Mouse (Mus musculus) MEL (cell line): ENCODE measurements at regions not wholly inside any gene's neighbourhood (a gene's known extent, or its start where the extent isn't known, plus 50 kb on each side); places are given as distances from the start of the nearest gene placed in this dataset.

Experiments
- CHD2 ChIP-seq: IDR thresholded peaks from 2 replicates; pipeline ENCODE4 v1.6.1; 2011; ENCODE audit warnings: low read length, improper control_type of control experiment
- MYC ChIP-seq: IDR thresholded peaks from 2 replicates; pipeline ENCODE4 v1.6.1; 2011; ENCODE audit warnings: low read depth, mild to moderate bottlenecking, low read length, improper control_type of control experiment, moderate library complexity

DNA sequence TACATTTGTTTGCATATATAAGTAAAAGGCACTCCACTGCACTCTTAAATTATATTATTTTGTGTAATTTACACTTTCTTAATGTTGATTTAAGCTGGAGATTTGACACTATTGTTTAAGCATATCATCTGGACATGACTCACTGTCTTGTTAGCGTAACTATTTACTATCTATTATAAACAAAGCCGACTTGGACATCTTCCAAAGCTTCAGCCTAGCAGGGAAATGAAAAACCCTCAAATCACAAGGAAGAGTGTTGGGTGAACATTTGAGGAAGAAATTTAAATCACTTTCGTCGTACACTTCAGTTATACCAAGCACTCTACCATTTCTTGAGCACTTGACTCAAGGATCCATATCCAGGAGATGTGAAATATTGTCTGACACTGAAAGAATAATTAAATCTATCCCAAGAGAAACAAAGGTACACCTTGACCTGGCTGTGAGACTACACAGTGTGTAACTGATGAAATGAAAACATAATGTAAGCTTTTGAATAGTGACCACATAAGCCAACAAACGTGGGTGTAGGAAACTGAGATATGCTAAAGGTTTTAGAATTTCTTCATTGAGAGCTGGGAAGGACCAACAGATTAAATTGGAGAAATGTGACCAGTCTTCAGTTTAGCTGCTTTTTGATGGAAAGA lies 160.0 kb upstream of the Ghr start:
- TF ChIP-seq CHD2 (no peak), MYC (no peak)
